Mouse (Mus musculus) leukemia stem cell, adult 10-12 weeks (primary cell): ENCODE measurements around the gene Ppp2r5e. TPM values are rescaled to one million over a fixed set of nuclear protein-coding genes. Genes with fewer than 3 reads are reported as not detected.

Experiments
- polyA plus RNA-seq: library from polyadenylated mRNA; stranded (reverse); fragments of >175 nt; gene quantifications from 2 replicates; pipeline ENCODE4 v1.2.3, GENCODE M21; 2012; ENCODE audit warnings: low replicate concordance

The Ppp2r5e gene
- polyA plus RNA-seq = 69.9 and 79.4 TPM in 2 replicates

DNA sequence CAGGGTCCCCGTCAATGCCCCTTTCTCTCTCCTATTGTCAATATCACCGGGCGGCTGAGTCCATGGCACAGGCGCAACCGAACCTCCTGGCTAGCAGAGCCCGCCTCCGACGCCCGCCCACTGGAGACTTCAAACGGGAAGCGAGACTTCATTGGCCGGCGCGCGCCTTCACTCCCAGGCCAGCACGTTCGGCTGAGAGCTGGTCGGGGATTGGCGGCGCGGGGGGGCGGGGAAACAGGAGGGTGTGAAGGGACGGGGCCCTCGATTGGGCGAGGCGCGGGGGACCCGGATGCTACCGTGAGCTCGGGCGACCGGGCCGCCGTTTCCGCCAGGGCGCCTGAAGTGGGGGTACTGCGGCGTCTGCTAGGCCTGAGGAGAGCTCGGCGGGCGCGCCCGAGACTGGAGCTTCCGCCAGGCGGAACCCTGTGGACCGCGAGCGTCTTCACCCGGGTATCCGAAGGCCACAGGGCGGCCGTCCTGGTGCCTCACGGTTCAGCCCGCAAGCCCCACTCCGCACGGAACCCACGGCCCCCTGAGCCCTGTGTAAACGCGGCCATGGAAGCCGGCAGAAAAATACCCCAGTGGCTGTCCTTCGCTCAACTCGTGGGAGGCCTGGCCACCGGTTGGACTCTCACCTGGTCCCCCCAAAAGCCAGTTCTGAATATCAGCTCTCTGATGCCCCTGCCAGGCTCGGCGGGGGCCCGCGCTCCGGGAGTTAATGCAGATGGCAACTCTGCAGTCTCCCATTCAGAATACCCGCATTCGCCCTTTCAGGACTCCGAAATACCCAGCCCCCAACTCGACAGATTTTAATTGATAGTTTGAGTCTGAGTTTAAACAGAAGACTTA is at the start of gene Ppp2r5e:
Gene Ppp2r5e (minus strand): TSS at position 92 of the 849 bp plus-strand sequence.

DNA sequence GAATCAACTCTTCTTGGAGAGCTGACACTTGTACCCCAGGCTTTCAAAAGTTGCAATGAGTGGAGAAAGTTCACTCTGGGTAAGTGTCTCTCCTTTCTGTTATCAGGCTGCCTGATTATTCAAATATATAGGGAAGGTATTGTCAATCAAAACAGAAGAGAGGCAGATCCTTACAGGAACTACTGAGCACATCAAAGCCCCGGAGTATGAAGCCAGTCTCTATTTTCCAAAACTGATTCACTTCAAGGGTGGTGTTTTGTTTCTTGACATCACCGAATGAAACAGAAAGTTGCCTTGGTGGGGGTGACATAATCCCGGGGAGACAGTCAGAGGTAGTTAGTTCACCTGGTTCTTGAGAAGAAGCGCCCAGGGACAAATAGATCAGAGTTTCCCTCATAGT is 179.4 kb downstream of the Ppp2r5e start, which contains the start of gene Gphb5:
Gene Gphb5 (minus strand): TSS at position 101 of the 400 bp plus-strand sequence.

Other genes with a start within 250 kb of the Ppp2r5e start
- gene Gphb5, start 179.5 kb downstream of the Ppp2r5e start, polyA plus RNA-seq = not detected in 2 replicates
- 2.0 and 5.7 TPM in 2 replicates for gene Wdr89, start 73.3 kb upstream of the Ppp2r5e start, polyA plus RNA-seq
- 14.2 and 32.4 TPM in 2 replicates for gene Sgpp1, start 139.5 kb upstream of the Ppp2r5e start, polyA plus RNA-seq
- 1.1 and 1.5 TPM in 2 replicates for gene Syne2, start 221.9 kb upstream of the Ppp2r5e start, polyA plus RNA-seq